Mouse (Mus musculus): ENCODE measurements around the gene Gdap1l1.

DNA sequence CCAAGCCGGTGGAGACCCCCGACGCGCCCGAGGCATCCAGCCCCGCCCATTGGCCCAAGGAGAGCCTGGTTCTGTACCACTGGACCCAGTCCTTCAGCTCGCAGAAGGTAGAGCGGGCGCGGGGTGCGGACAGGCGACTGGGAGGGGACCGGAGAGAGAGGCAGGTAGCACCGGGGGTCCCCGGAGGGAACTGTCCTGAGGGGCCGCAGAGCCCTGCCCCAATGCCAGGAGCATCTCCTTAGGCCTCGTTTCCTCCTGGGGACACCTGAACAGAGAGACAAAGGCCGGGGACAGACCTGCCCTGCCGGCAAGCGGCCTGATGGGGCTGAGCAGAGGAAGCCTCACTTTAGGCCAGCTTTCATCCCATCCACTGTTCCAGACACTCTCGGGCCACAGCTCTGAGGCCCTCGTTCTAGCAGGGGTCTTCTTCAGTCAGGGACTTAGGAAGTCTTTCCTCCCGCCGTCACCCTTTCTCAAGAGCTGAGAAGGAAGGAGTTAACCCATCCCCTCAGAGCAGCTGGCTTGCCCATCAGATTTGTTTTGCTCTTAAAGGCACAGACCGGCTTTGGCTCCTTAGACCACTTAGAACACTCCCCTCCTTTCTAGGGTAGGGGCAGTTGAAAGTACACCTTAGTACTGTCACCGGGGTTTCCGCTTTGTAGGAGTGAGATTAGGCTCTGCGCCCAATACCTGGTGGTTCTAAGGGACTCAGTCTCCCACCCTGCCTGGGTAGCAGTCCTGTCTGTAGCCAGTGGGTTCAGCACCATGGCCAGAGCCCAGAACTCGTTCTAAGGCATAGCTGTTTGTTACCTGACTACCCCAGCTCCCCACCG lies 559 bp downstream of the Gdap1l1 start:
- TF ChIP-seq CTCF (IDR thresholded peaks at IDR 0.05; ENCODE audit: control insufficient read depth, insufficient read depth, low read length) (no peak), POLR2A (IDR thresholded peaks at IDR 0.05; ENCODE audit: borderline replicate concordance, control insufficient read depth, low read depth, low read length) (no peak)
